Mouse (Mus musculus) liver, embryonic 15.5 days (tissue): ENCODE measurements around the gene Gm9573. TPM values are rescaled to one million over a fixed set of nuclear protein-coding genes. Genes with fewer than 3 reads are reported as not detected.

Source experiments
- ATAC-seq: fragments of 200-750 bp; cut with Nextera tagmentation; 2 replicates; pipeline ENCODE4 v1.8.0; 2017; ENCODE audit warnings: moderate number of reproducible peaks, mild to moderate bottlenecking, moderate library complexity; ENCODE audit not compliant: insufficient read depth
- H3K27ac ChIP-seq: fragments of 300-500 bp; sonication (generic); replicated peaks from 2 replicates; pipeline ENCODE4 v1.5.1; 2015; ENCODE audit warnings: mild to moderate bottlenecking, inconsistent platforms
- H3K27me3 ChIP-seq: fragments of 300-500 bp; sonication (generic); 2 replicates; pipeline ENCODE4 v1.6.1; 2015; ENCODE audit warnings: mild to moderate bottlenecking, inconsistent platforms
- H3K36me3 ChIP-seq: fragments of 300-500 bp; sonication (generic); replicated peaks from 2 replicates; pipeline ENCODE4 v1.6.1; 2015; ENCODE audit warnings: moderate library complexity, mild to moderate bottlenecking, inconsistent platforms
- H3K4me1 ChIP-seq: fragments of 300-500 bp; sonication (generic); replicated peaks from 2 replicates; pipeline ENCODE4 v1.6.1; 2015; ENCODE audit warnings: inconsistent platforms
- H3K4me2 ChIP-seq: fragments of 300-500 bp; sonication (generic); 2 replicates; pipeline ENCODE4 v1.6.1; 2015; ENCODE audit warnings: moderate library complexity, mild to moderate bottlenecking, inconsistent platforms
- H3K4me3 ChIP-seq: fragments of 300-500 bp; sonication (generic); replicated peaks from 2 replicates; pipeline ENCODE4 v1.5.1; 2015; ENCODE audit warnings: mild to moderate bottlenecking, inconsistent platforms
- H3K9ac ChIP-seq: fragments of 300-500 bp; sonication (generic); 2 replicates; pipeline ENCODE4 v1.6.1; 2015; ENCODE audit warnings: moderate library complexity, mild to moderate bottlenecking, inconsistent platforms
- H3K9me3 ChIP-seq: fragments of 300-500 bp; sonication (generic); replicated peaks from 2 replicates; pipeline ENCODE4 v1.6.1; 2016; ENCODE audit warnings: inconsistent platforms
- WGBS: fragments of 180-500 bp; shearing (Covaris S2); methylation state at CpG from one replicate; pipeline ENCODE4 v1.1.7; 2015; ENCODE audit warnings: mixed read lengths; ENCODE audit not compliant: insufficient replicate concordance; 5-methylcytosine and 5-hydroxymethylcytosine counted together
- polyA plus RNA-seq: library from polyadenylated mRNA; unstranded; fragments of >200 nt; fragmentation: Nextera tagmentation; extraction: Ambion mirVana; gene quantifications from 2 replicates; pipeline ENCODE4 v1.2.1, GENCODE M21; 2015

Gm9573 gene
- polyA plus RNA-seq, 1 experiment from 2014 or later, result not detected

GRCm38 (mm10) chr17:35594456-35594855, 32.0 kb downstream of the Gm9573 start:
- no peaks in the 10 kb centered on the region for H3K4me1 ChIP-seq
- no peak overlapping the region for H3K9ac ChIP-seq
- H3K27me3 ChIP-seq, result peaks cover 3% of the 10 kb centered on the region; the same call in 1 of the 2 replicates
- ATAC-seq, result no peak
- peaks cover 5% of the 10 kb centered on the region; the same call in 1 of the 2 replicates for H3K9me3 ChIP-seq
- no peak overlapping the region for H3K27ac ChIP-seq
- no peak overlapping the region for H3K4me2 ChIP-seq
- H3K4me3 ChIP-seq, result no peak overlapping the region
- H3K36me3 ChIP-seq, result no peaks in the 10 kb centered on the region
- WGBS, result 61% methylated on average over 7 of the region's 7 CpGs

- no peak overlapping the region for H3K4me3 ChIP-seq
- 20% methylated on average over 4 of the region's 4 CpGs for WGBS
- peaks cover 3% of the 10 kb centered on the region; the same call in 1 of the 2 replicates for H3K27me3 ChIP-seq
- H3K9me3 ChIP-seq, result peaks cover 5% of the 10 kb centered on the region; the same call in 1 of the 2 replicates
- no peak overlapping the region for H3K9ac ChIP-seq
- no peak overlapping the region for H3K4me2 ChIP-seq
- no peaks in the 10 kb centered on the region for H3K36me3 ChIP-seq
- no peak for ATAC-seq
- no peaks in the 10 kb centered on the region for H3K4me1 ChIP-seq
- H3K27ac ChIP-seq, result no peak overlapping the region
Measured at GRCm38 (mm10) chr17:35593786-35594185, 32.7 kb downstream of the Gm9573 start.

DNA sequence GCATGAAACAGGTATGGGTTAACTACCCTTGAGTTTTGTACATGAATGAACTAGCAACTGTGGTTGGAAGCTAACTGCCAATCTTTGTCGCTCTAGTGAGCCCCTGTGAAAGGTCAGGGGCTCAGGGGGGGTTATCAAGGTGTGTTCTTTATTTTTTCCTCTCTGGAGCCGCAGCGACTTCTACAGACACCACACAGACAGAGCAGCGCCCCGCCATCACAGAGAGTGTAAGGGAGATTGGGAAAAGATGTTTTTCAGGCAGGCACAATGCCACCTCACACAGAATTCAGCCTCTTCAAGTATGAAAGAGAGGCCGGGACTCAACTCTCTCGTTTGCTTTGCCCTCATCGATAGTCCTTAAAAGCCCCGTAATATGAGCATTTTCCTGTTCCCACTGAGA, 34.3 kb downstream of the Gm9573 start:
- 73% methylated on average over 9 of the region's 9 CpGs for WGBS
- no peaks in the 10 kb centered on the region for H3K4me1 ChIP-seq
- peaks cover 3% of the 10 kb centered on the region; the same call in 1 of the 2 replicates for H3K27me3 ChIP-seq
- ATAC-seq, result no peak
- no peak overlapping the region for H3K4me3 ChIP-seq
- H3K9me3 ChIP-seq, result no peaks in the 10 kb centered on the region
- H3K9ac ChIP-seq, result no peak overlapping the region
- H3K27ac ChIP-seq, result no peak overlapping the region
- H3K36me3 ChIP-seq, result no peaks in the 10 kb centered on the region
- no peak overlapping the region for H3K4me2 ChIP-seq

GRCm38 (mm10) chr17:35591731-35592130, 34.7 kb downstream of the Gm9573 start:
- ATAC-seq, result no peak
- H3K9me3 ChIP-seq, result no peaks in the 10 kb centered on the region
- no peaks in the 10 kb centered on the region for H3K4me1 ChIP-seq
- no peak overlapping the region for H3K27ac ChIP-seq
- no peak overlapping the region for H3K9ac ChIP-seq
- H3K4me2 ChIP-seq, result no peak overlapping the region
- H3K36me3 ChIP-seq, result no peaks in the 10 kb centered on the region
- no peak overlapping the region for H3K4me3 ChIP-seq
- H3K27me3 ChIP-seq, result peaks cover 3% of the 10 kb centered on the region; the same call in 1 of the 2 replicates
- 79% methylated on average over 15 of the region's 15 CpGs for WGBS

- H3K27ac ChIP-seq, result no peak overlapping the region
Measured at GRCm38 (mm10) chr17:35591219-35591578, 35.2 kb downstream of the Gm9573 start.

GRCm38 (mm10) chr17:35590410-35591218, 35.8 kb downstream of the Gm9573 start:
- H3K27ac ChIP-seq, result no peak overlapping the region

More at GRCm38 (mm10) chr17:35591219-35591578, 35.2 kb downstream of the Gm9573 start:
- peaks cover 3% of the 10 kb centered on the region; the same call in 1 of the 2 replicates for H3K27me3 ChIP-seq
- no peak overlapping the region for H3K4me3 ChIP-seq
- no peaks in the 10 kb centered on the region for H3K36me3 ChIP-seq
- H3K4me1 ChIP-seq, result no peaks in the 10 kb centered on the region
- WGBS, result 83% methylated on average over 7 of the region's 7 CpGs
- H3K9ac ChIP-seq, result no peak overlapping the region
- H3K9me3 ChIP-seq, result no peaks in the 10 kb centered on the region
- no peak overlapping the region for H3K4me2 ChIP-seq
- no peak for ATAC-seq

DNA sequence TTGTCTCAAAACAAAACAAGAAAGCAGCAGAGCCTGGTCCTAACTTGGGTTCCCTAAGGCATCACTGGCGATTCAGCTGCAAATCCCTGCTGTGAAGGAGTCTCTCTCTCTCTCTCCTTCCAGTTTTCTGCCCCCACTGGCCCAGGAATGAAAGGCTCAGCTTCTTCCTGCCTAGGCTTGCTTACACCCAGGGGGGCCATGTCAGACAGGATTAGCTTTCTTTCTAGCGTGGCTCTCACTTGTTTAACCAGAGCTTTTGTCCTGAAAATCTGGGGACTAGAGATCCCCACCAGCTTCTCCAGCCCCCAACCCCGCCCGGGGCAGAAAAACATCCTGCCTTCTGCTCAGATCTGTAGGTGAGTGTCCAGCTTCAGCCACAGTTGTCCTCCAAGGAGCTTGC, 38.0 kb downstream of the Gm9573 start:
- H3K9me3 ChIP-seq, result no peaks in the 10 kb centered on the region
- 33% methylated on average over 4 of the region's 4 CpGs for WGBS
- no peak overlapping the region for H3K4me3 ChIP-seq
- no peak overlapping the region for H3K9ac ChIP-seq
- H3K4me2 ChIP-seq, result no peak overlapping the region
- no peaks in the 10 kb centered on the region for H3K4me1 ChIP-seq
- no peak overlapping the region for H3K27ac ChIP-seq
- ATAC-seq, result no peak
- peaks cover 6% of the 10 kb centered on the region; the same call in 1 of the 2 replicates for H3K27me3 ChIP-seq
- H3K36me3 ChIP-seq, result no peaks in the 10 kb centered on the region

More at GRCm38 (mm10) chr17:35590410-35591218, 35.8 kb downstream of the Gm9573 start:
- Histone ChIP-seq H3K27me3 (peaks cover 3% of the 10 kb centered on the region; the same call in 1 of the 2 replicates), H3K9ac (no peak overlapping the region), H3K4me2 (no peak overlapping the region), H3K4me3 (no peak overlapping the region), H3K36me3 (no peaks in the 10 kb centered on the region), H3K9me3 (no peaks in the 10 kb centered on the region), H3K4me1 (no peaks in the 10 kb centered on the region)
- 43% methylated on average over 21 of the region's 21 CpGs for WGBS
- no peak for ATAC-seq

DNA sequence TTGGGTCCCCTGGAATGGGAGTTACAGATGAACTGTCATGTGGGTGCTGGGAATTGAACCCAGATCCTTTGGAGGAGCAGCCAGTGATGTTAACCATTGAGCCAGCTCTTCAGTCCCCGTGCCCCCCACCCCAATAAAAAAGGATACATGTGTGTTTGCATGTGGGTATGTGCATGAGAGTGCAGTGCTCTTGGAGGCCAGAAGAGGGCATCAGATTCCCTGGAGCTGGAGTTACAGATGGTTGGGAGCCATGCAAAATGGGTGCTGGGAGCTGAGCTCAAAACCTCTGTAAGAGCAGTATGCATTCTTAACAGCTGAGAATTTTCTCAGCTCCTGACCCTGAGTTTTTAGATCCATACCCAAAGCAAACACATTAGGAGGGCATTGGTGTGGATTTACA, 39.1 kb downstream of the Gm9573 start:
- 31% methylated on average over 1 of the region's 1 CpGs for whole genome bisulfite sequencing
- H3K27ac ChIP-seq, result no peak overlapping the region
- no peak for ATAC-seq
- no peak overlapping the region for H3K4me2 ChIP-seq
- H3K27me3 ChIP-seq, result peaks cover 5% of the 10 kb centered on the region; the same call in 1 of the 2 replicates
- H3K36me3 ChIP-seq, result no peaks in the 10 kb centered on the region
- no peaks in the 10 kb centered on the region for H3K4me1 ChIP-seq
- H3K9ac ChIP-seq, result no peak overlapping the region
- no peak overlapping the region for H3K4me3 ChIP-seq
- H3K9me3 ChIP-seq, result no peaks in the 10 kb centered on the region

DNA sequence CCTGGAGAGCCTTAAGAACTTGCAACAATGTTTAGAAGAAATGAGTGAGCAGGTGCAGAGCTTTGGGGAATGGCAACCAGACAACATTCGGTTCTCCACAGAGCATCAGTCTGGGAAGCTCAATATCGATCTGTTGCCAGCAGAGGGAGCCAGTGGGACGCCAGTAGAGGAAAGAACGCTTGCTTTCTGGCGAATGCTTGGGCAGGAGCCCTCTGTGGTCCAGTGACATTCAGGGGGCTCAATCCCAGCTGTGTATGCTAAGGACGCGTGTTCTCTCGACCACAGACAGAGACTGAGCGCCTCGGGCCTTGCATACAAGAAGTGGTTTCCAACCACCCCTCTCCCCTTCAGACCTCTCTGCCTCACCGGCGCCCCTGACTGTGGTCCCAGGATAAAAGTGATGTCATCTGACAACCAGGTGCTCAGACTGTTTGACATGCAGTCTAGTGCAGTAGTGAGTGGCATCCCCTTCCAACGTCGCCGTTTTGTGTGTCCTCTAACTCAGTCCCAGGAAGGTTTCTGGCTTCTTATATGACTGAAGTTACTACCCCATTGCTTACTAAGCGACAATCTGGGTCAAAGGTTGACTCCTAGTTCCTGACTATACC, 42.0 kb downstream of the Gm9573 start:
- WGBS, result 15% methylated on average over 16 of the region's 16 CpGs
- Histone ChIP-seq H3K27ac (no peak overlapping the region), H3K4me3 (no peak overlapping the region), H3K4me1 (no peaks in the 10 kb centered on the region), H3K9me3 (no peaks in the 10 kb centered on the region), H3K36me3 (no peaks in the 10 kb centered on the region), H3K9ac (no peak overlapping the region), H3K27me3 (0 out of 2 replicates have a peak, but pooled peaks cover 3% of the 10 kb centered on the region), H3K4me2 (no peak overlapping the region)
- ATAC-seq, result no peak

DNA sequence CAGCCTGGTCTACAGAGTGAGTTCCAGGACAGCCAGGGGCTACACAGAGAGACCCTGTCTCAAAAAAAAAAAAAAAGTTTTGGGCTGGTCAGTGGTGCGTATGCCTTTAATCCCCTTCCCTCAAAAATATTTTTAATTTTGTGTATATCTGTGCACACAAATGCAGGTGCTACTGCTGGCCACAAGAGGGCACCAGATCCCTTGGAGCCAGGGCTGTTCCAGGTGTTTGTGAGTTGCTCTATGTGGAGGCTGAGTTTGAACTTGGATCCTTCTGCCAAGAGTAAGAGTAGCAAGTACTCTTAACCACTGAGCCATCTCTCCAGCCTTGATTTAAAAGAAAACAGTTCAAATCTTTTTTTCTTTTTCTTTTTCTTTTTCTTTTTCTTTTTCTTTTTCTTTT, 43.5 kb downstream of the Gm9573 start:
- H3K4me2 ChIP-seq, result no peak overlapping the region
- no peaks in the 10 kb centered on the region for H3K4me1 ChIP-seq
- H3K27me3 ChIP-seq, result 0 out of 2 replicates have a peak, but pooled peaks cover 3% of the 10 kb centered on the region
- no peak overlapping the region for H3K9ac ChIP-seq
- H3K9me3 ChIP-seq, result no peaks in the 10 kb centered on the region
- WGBS, result 86% methylated on average over 1 of the region's 1 CpGs
- no peak for ATAC-seq
- no peaks in the 10 kb centered on the region for H3K36me3 ChIP-seq
- no peak overlapping the region for H3K4me3 ChIP-seq
- H3K27ac ChIP-seq, result no peak overlapping the region

GRCm38 (mm10) chr17:35578211-35578610, 48.2 kb downstream of the Gm9573 start:
- no peaks in the 10 kb centered on the region for H3K4me1 ChIP-seq
- peaks cover 18% of the 10 kb centered on the region; the same call in 1 of the 2 replicates for H3K27me3 ChIP-seq
- no peaks in the 10 kb centered on the region for H3K36me3 ChIP-seq
- no peak overlapping the region for H3K27ac ChIP-seq
- no peak overlapping the region for H3K4me2 ChIP-seq
- H3K9me3 ChIP-seq, result no peaks in the 10 kb centered on the region
- no peak overlapping the region for H3K9ac ChIP-seq
- 17% methylated on average over 6 of the region's 6 CpGs for WGBS
- no peak overlapping the region for H3K4me3 ChIP-seq
- ATAC-seq, result no peak
